Mouse (Mus musculus) limb, embryonic 13.5 days (tissue): ENCODE measurements around the gene Fgf6. TPM values are rescaled to one million over a fixed set of nuclear protein-coding genes. Genes with fewer than 3 reads are reported as not detected.

ENCODE experiments used
- ATAC-seq: fragments of 200-750 bp; cut with Nextera tagmentation; 2 replicates; pipeline ENCODE4 v1.8.0; 2017; ENCODE audit warnings: low read depth, moderate number of reproducible peaks, moderate TSS enrichment; ENCODE audit not compliant: low FRiP score
- H3K27ac ChIP-seq: fragments of 300-500 bp; sonication (generic); 2 replicates; pipeline ENCODE4 v1.5.1; 2015; ENCODE audit warnings: inconsistent platforms, mild to moderate bottlenecking, moderate library complexity
- H3K27me3 ChIP-seq: fragments of 300-500 bp; sonication (generic); 2 replicates; pipeline ENCODE4 v1.6.1; 2015; ENCODE audit warnings: mild to moderate bottlenecking, inconsistent platforms
- H3K36me3 ChIP-seq: fragments of 300-500 bp; sonication (generic); 2 replicates; pipeline ENCODE4 v1.6.1; 2015; ENCODE audit warnings: inconsistent platforms, mild to moderate bottlenecking, moderate library complexity
- H3K4me1 ChIP-seq: fragments of 300-500 bp; sonication (generic); 2 replicates; pipeline ENCODE4 v1.6.1; 2015; ENCODE audit warnings: inconsistent platforms
- H3K4me2 ChIP-seq: fragments of 300-500 bp; sonication (generic); replicated peaks from 2 replicates; pipeline ENCODE4 v1.6.1; 2015; ENCODE audit warnings: inconsistent platforms, mild to moderate bottlenecking, moderate library complexity
- H3K4me3 ChIP-seq: fragments of 300-500 bp; sonication (generic); 2 replicates; pipeline ENCODE4 v1.5.1; 2015; ENCODE audit warnings: moderate library complexity, mild to moderate bottlenecking, inconsistent platforms
- H3K9ac ChIP-seq: fragments of 300-500 bp; sonication (generic); 2 replicates; pipeline ENCODE4 v1.6.1; 2015; ENCODE audit warnings: mild to moderate bottlenecking, inconsistent platforms
- H3K9me3 ChIP-seq: fragments of 300-500 bp; sonication (generic); 2 replicates; pipeline ENCODE4 v1.6.1; 2016; ENCODE audit warnings: inconsistent platforms
- WGBS: fragments of 180-500 bp; shearing (Covaris S2); methylation state at CpG from one replicate; pipeline ENCODE4 v1.1.7; 2015; 5-methylcytosine and 5-hydroxymethylcytosine counted together
- polyA plus RNA-seq: library from polyadenylated mRNA; unstranded; fragments of >200 nt; fragmentation: Nextera tagmentation; extraction: Ambion mirVana; gene quantifications from 2 replicates; pipeline ENCODE4 v1.2.1, GENCODE M21; 2015

Fgf6 gene
- polyA plus RNA-seq, 1 experiment from 2014 or later: 1.5 TPM

- Histone ChIP-seq H3K4me1 (peaks cover 29% of the 10 kb centered on the region), H3K27ac (no peak overlapping the region), H3K36me3 (no peaks in the 10 kb centered on the region), H3K27me3 (peaks cover 16% of the 10 kb centered on the region), H3K9ac (no peak overlapping the region), H3K4me2 (0 out of 2 replicates have a peak overlapping the region, but pooled peaks have one; percentile 7), H3K9me3 (no peaks in the 10 kb centered on the region), H3K4me3 (no peak overlapping the region)
- no peak for ATAC-seq
- whole genome bisulfite sequencing: 10% methylated on average over 13 of the region's 13 CpGs
These were observed 5.0 kb downstream of the Fgf6 start for GRCm38 (mm10) chr6:127020431-127020830.

DNA sequence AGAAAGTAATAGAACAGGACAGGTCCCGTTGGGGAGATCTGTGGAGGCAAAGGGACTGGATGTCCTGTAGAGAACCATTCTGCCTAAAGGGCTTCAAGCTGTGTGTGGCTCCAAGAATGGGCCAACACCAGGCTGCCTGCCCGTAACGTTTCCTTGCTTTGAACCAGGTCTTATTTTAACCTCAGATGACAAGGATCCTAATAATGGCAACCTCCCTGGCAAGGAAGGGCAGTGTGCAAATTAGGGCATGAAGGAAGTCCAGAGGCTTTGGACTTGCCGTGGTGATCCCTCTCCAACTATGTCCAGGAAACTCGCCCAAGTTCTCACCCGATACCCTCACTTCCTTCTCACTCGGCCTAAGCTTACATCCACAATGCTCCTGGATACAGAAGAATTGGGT is 9.4 kb downstream of the Fgf6 start:
- ATAC-seq: no peak
- Histone ChIP-seq H3K4me2 (no peak overlapping the region), H3K4me3 (no peak overlapping the region), H3K9ac (no peak overlapping the region), H3K27me3 (peaks cover 16% of the 10 kb centered on the region), H3K36me3 (no peaks in the 10 kb centered on the region), H3K4me1 (peaks cover 20% of the 10 kb centered on the region), H3K9me3 (no peaks in the 10 kb centered on the region), H3K27ac (no peak overlapping the region)
- WGBS: 73% methylated on average over 7 of the region's 7 CpGs

DNA sequence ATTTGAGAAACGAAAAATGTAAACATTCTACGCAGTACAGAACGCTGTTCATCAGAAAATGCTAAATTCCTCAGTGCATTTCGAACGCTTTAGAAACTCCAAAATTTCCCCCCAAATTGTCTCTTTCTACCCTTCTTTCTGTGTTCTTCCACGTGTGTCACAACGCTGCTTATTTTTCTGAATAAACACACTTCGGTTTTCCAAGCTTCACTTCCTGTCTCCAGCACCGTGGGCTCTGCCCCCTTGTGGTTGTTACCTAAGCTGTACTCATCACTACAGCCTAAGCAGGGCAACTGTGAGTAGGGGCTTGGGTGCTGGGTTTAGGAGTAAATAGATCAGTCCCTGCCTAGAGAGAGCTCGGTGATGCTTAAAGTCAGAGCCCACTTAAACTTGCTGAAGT is 19.4 kb downstream of the Fgf6 start:
- Histone ChIP-seq H3K9ac (no peak overlapping the region), H3K4me1 (peaks cover 6% of the 10 kb centered on the region; the same call in 1 of the 2 replicates), H3K4me3 (peak overlapping the region; percentile 27), H3K9me3 (no peaks in the 10 kb centered on the region), H3K27me3 (no peaks in the 10 kb centered on the region), H3K36me3 (no peaks in the 10 kb centered on the region), H3K27ac (no peak overlapping the region), H3K4me2 (peak overlapping the region; percentile 44)
- WGBS: 39% methylated on average over 10 of the region's 10 CpGs
- no peak for ATAC-seq

DNA sequence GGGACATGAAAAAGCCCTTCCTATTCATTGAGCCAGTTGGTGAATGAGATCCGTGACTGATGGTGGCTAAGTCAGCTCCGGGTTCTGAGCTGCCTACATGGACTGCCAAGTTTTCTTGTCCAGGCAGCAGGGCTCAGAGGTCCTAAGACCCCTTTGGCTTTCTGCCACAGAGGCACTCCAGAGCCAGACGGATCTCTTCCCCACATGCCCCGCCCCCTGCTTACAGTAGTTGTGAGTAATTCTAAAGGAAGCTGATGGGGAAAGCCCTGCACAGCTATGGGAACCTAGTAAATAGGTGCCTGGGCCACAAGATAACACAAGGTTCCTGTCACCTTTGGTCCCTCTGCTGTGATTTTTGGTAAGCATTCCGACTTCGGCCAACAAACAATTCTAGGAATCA is 29.5 kb downstream of the Fgf6 start:
- H3K4me2 ChIP-seq: no peak overlapping the region
- ATAC-seq: no peak

GRCm38 (mm10) chr6:127050847-127051246 is 35.5 kb downstream of the Fgf6 start:
- Histone ChIP-seq H3K27me3 (no peaks in the 10 kb centered on the region), H3K36me3 (no peaks in the 10 kb centered on the region), H3K9ac (no peak overlapping the region), H3K4me1 (peaks cover 18% of the 10 kb centered on the region), H3K4me2 (no peak overlapping the region), H3K27ac (peak overlapping the region; percentile 70), H3K4me3 (no peak overlapping the region), H3K9me3 (no peaks in the 10 kb centered on the region)
- WGBS: 11% methylated on average over 4 of the region's 4 CpGs
- peak; percentile 84 for ATAC-seq

More for the DNA sequence above, 29.5 kb downstream of the Fgf6 start:
- Histone ChIP-seq H3K27me3 (no peaks in the 10 kb centered on the region), H3K27ac (no peak overlapping the region), H3K4me3 (no peak overlapping the region), H3K9me3 (no peaks in the 10 kb centered on the region), H3K4me1 (peaks cover 6% of the 10 kb centered on the region; the same call in 1 of the 2 replicates), H3K9ac (no peak overlapping the region), H3K36me3 (no peaks in the 10 kb centered on the region)
- 55% methylated on average over 6 of the region's 6 CpGs for WGBS

- Histone ChIP-seq H3K9me3 (no peaks in the 10 kb centered on the region), H3K27ac (no peak overlapping the region), H3K4me1 (no peaks in the 10 kb centered on the region), H3K27me3 (no peaks in the 10 kb centered on the region), H3K36me3 (no peaks in the 10 kb centered on the region), H3K9ac (no peak overlapping the region), H3K4me3 (no peak overlapping the region), H3K4me2 (no peak overlapping the region)
- ATAC-seq: no peak
- WGBS: 87% methylated on average over 12 of the region's 12 CpGs
These were observed 41.7 kb downstream of the Fgf6 start for GRCm38 (mm10) chr6:127056990-127057588.

- WGBS: 84% methylated on average over 4 of the region's 4 CpGs
- Histone ChIP-seq H3K4me3 (no peak overlapping the region), H3K9me3 (no peaks in the 10 kb centered on the region), H3K27me3 (peaks cover 12% of the 10 kb centered on the region), H3K4me1 (peaks cover 5% of the 10 kb centered on the region), H3K9ac (no peak overlapping the region), H3K36me3 (no peaks in the 10 kb centered on the region), H3K4me2 (no peak overlapping the region), H3K27ac (no peak overlapping the region)
- no peak for ATAC-seq
These were observed 44.6 kb downstream of the Fgf6 start for GRCm38 (mm10) chr6:127059975-127060374.

- ATAC-seq: no peak
- no peak overlapping the region for H3K4me2 ChIP-seq
- H3K27ac ChIP-seq: no peak overlapping the region
- H3K27me3 ChIP-seq: peaks cover 17% of the 10 kb centered on the region
- no peak overlapping the region for H3K9ac ChIP-seq
- no peak overlapping the region for H3K4me3 ChIP-seq
- H3K36me3 ChIP-seq: no peaks in the 10 kb centered on the region
- WGBS: 85% methylated on average over 3 of the region's 3 CpGs
- no peaks in the 10 kb centered on the region for H3K9me3 ChIP-seq
- peaks cover 5% of the 10 kb centered on the region for H3K4me1 ChIP-seq
These were observed 48.5 kb downstream of the Fgf6 start for GRCm38 (mm10) chr6:127063915-127064314.

GRCm38 (mm10) chr6:127064815-127065214 is 49.4 kb downstream of the Fgf6 start:
- Histone ChIP-seq H3K27ac (no peak overlapping the region), H3K36me3 (no peaks in the 10 kb centered on the region), H3K4me1 (peaks cover 5% of the 10 kb centered on the region), H3K9ac (no peak overlapping the region), H3K9me3 (no peaks in the 10 kb centered on the region), H3K4me2 (peak overlapping the region; percentile 46), H3K4me3 (no peak overlapping the region; the same call in 1 of the 2 replicates), H3K27me3 (peaks cover 17% of the 10 kb centered on the region)
- WGBS: 8% methylated on average over 14 of the region's 14 CpGs
- no peak for ATAC-seq

GRCm38 (mm10) chr6:127072817-127073216 is 57.4 kb downstream of the Fgf6 start, which contains the start of gene Fgf23:
Gene Fgf23, plus strand, starts transcription at chr6:127072902.
- Histone ChIP-seq H3K9ac (peak within 1 kb of the TSS; percentile 14; the same call in 1 of the 2 replicates), H3K4me3 (no peak within 1 kb of the TSS), H3K27ac (no peak within 1 kb of the TSS), H3K4me2 (peak within 1 kb of the TSS; percentile 22), H3K27me3 (0 out of 2 replicates have a peak, but pooled peaks cover 6% of the 10 kb centered on the region), H3K36me3 (no peaks in the 10 kb centered on the region), H3K9me3 (no peaks in the 10 kb centered on the region), H3K4me1 (peaks cover 10% of the 10 kb centered on the region)
- ATAC-seq: peak; percentile 95; the same call in 1 of the 2 replicates
- WGBS: 11% methylated on average over 5 of the region's 5 CpGs
